Mouse (Mus musculus): ENCODE measurements at regions not wholly inside any gene's neighbourhood (a gene's known extent, or its start where the extent isn't known, plus 50 kb on each side); places are given as distances from the start of the nearest gene placed in this dataset.
"Not testable (repeated sequence)": the region's sequence is repeated elsewhere in the genome, so short reads cannot be mapped to it uniquely, and the experiment has no call there.

- no peak for DNase-seq
Observed at GRCm38 (mm10) chr14:15061966-15062860, 259.0 kb downstream of the Nek10 start.

DNA sequence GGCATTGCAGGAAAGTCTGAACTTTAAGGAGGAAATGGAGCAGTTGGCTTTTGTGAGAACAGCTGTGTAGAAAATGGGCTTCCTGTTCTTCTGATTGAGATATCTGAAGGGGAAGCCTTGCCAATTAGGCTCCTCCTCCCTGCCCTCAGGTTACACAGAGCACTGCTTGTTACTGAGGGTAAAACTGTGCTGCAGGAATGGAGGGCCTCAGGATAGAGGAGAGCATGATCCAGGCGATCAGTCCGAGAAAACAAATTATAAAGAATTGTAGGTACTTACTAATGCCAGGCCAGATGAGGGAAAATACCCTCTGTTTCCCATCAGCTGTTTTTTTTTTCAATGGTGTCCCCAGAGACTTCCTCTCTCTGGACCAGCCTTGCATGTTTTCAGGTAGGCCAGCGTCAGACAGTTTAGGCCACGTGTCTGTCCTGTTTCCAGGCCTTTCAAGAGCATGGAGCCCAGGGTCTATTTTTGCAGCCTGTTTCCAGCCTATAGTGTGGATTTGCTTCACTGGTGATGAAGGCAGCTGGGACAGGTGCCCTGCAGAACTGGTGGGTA is 259.7 kb downstream of the Nek10 start:
- DNase-seq: peak; percentile 35

DNA sequence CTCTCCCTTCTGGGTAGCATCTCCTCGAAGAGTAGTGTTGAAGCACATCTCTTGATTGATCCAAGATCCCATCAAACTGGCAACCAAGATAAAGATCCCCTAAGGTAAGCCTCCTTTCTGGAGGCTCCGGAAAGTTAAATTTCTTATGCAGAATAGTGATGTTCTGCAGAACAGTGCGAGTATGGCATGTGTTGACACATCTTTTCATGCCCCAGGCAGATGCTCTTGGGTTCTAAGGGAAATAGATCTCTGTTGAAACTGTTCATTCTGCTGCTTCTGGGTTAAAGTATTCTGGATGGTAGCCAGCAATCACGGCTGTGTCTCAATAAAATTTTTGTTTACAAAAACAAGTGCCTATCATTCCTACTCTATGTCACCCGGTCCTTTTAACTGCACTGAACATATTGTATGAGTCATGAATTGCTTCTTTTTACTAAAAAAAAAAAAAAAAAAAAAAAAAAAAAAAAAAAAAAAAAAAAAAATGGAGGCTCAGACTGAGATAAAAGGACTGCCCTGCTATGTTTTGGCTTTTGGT is 261.8 kb downstream of the Nek10 start:
- DNase-seq: peak; percentile 28

DNA sequence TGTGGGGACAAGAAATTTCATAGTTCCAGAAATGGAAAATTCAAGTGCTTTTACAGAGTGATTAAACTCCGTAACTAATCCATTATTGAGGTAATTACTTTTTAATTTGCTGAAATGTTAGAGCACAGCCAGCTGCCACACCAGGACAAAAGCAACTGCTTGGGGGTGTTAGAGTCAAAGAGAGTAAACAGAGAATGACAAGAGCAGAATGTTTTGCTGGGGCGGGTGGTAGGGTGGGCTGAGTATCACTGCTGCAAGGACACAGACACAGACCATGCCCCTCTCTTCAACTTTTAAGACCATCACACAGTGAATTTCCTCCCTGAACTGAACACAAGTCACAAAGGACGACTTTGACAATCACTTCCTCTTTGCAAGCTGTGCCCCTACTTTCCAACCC is 272.7 kb downstream of the Nek10 start:
- peak; percentile 36 for DNase-seq

DNA sequence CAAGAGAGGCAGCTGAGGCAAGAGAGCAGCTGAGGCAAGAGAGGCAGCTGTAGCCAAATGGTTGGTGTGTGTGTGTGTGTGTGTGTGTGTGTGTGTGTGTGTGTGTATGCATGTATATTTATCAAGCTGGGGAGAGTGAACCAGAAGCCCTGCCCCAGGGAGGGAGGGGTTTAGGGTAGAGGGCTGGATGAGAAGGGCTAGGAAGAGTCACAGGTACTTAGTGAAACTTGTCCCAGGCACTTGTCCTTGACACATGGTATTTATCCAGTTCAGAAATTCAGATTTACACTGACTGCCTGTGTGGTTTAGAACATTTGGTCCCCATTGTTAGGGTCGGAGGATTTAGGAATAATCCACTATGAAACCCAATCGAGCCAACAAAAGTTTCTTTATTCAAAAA is 279.7 kb downstream of the Nek10 start:
- no peak for DNase-seq

GRCm38 (mm10) chr14:15083812-15084211 is 280.6 kb downstream of the Nek10 start:
- no peak for DNase-seq

DNA sequence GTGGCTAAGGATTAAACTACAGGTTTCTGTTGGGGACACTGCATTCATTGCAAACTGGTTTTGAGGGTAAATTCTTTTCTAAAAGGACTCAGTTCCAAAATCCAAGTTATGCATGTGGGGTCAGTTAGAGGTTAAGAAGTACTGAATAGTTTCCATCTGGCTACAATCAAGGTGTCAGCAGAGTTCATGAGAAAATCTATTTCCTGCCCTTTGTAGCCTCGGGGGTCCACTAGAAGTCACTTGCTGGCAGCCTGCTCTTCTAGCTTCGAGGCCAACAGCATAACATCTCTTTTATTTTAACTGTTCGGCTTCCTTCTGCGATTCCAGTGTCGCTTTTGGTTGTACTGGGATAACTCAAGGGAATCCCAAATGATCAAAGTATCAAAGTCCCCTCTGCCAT is 283.8 kb downstream of the Nek10 start:
- no peak for DNase-seq

DNA sequence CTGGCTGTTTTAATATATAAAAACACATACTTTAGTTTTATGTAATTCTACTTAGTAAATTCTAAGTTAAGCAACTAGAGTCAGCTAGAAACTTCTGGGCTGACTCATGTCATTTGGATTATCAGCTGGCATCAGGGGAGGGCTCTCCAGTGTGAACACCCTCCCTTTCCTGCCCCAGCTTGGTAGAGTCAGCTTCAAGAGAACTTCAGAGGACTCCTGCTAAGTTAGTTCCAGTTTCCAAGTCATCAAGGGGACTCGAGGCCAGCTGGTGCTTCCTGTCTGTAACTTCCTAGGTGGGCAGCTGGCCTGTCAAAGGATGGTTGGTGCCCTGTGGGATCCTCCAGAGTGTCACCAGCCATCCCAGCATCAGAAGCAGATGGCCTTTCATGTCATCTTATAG is 293.6 kb downstream of the Nek10 start:
- DNase-seq: no peak

- DNase-seq: no peak
Observed at GRCm38 (mm10) chr14:15099909-15100308, 296.7 kb downstream of the Nek10 start.

DNA sequence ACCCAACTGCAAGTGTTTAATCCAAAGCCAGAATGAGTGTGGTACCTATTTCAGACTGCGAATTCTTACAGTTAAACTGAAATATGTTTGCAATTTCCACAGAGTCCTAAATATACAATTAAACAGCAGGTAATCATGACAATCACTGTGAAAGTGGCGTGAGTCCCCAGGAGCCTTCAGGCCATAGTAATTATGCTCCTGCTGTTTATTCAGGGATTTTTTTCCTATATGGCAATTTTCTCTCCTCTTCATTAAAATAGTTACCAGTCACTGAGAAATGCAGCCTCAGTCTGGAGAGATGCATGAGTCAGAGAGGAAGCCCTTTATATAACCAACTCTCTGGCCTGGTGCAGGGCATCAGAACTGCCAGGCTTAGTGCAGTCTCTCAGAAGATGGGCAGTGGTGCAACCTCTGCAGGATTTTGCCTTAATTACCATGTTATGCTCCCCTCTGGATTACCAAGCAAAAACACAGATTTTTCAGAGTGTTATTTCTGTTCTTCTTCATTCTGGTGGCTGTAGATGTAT is 304.6 kb downstream of the Nek10 start:
- DNase-seq: no peak

DNA sequence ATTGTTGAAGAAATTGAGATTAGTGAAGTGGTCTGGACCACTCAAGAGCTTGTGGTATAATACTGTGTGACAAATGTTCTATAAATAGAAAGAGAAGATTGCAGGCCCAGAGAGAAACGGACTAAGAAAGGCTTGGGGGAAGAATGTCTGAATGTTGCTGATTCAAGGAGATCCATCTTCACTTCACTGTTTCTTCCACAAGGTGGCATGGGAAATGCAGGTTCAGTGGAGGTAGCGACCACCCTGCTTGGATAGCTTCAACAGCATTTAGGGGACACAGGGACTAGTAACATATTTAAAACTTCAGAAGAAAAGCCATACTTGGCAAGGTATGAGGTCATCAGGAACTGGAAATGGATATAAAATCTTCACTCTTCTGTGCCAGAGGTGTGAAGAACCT is 316.5 kb downstream of the Nek10 start:
- no peak for DNase-seq

GRCm38 (mm10) chr14:15128157-15128556 is 310.6 kb downstream of the Lrrc3b start:
- DNase-seq: no peak

- DNase-seq: not testable (repeated sequence)
Observed at GRCm38 (mm10) chr14:15140871-15141270, 297.9 kb downstream of the Lrrc3b start.

GRCm38 (mm10) chr14:15142839-15143238 is 295.9 kb downstream of the Lrrc3b start:
- no peak for DNase-seq

DNA sequence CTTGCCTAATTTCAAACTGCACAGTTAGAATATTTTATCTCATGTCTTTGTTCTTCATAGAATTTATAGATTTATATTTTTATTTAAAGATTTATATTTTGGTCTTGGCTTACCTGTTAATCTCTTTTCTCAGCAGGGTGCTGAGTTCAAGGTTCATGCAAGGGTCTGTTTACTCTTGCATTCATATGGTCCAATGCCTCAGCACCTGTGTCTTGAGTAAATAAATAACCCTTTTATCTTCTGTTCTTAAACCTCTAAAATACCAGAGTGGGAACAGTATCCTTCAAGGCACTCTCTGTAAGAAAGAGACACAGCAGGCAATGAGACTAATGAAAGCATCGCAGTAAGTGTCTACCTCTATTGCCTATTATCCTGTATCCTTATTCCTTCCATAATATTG is 290.3 kb downstream of the Lrrc3b start:
- DNase-seq: no peak
